ENCODE assay signal across 23 mouse cellular contexts in genomic region chr5:32410954-32411688, GRCm38 (mm10). TPM values are rescaled to one million over a fixed set of nuclear protein-coding genes. Genes with fewer than 3 reads are reported as not detected.
DNase-seq lines count a peak whose midpoint lies in the region; ATAC-seq and TF ChIP-seq lines count a peak whose summit lies in the region.
"Had no signal": no experiment of that assay in that cellular context is flagged by ENCODE, and none has a peak within 500 bp of the region (broad histone marks: within the 10 kb centered on the region; RNA-seq: fewer than 3 reads in every experiment).

No protein-coding gene starts in this region.

- no peak for TF ChIP-seq RAD21 in MEL (IDR thresholded peaks at IDR 0.05; ENCODE audit: low read depth, low read length)

- WGBS in liver, embryonic 15.5 days (ENCODE audit: insufficient replicate concordance), result 14% methylated on average over 3 of the region's 3 CpGs
- 17% methylated on average over 3 of the region's 3 CpGs for WGBS in liver, embryonic 12.5 days (ENCODE audit: insufficient replicate concordance)

- no peak overlapping the region for H3K4me3 ChIP-seq in liver, embryonic 15.5 days (replicated peaks)
- no peak overlapping the region for H3K4me3 ChIP-seq in liver, embryonic 12.5 days
- no peak overlapping the region for H3K4me3 ChIP-seq in MEL (ENCODE audit: control insufficient read depth in 1 of 2, insufficient read depth in 1 of 2, low read depth in 2 of 2, low read length in 2 of 2)
- H3K4me3 ChIP-seq: embryonic facial prominence, embryonic 12.5 days; erythroblast, embryonic 14.5 days; heart, embryonic 10.5 days; layer of hippocampus, adult 2 months; megakaryocyte, embryonic 14.5 days; midbrain, embryonic 15.5 days had no signal

- ATAC-seq in liver, embryonic 15.5 days (ENCODE audit: insufficient read depth), result no peak
- ATAC-seq in liver, embryonic 12.5 days, result no peak
- peak; percentile 37 to 60; a peak in 2 of 4 replicates for ATAC-seq in hematopoietic stem cell, adult 5-6 weeks (replicated peaks in 1 of 2; ENCODE audit: insufficient read depth in 1 of 2, low FRiP score in 2 of 2, low TSS enrichment in 1 of 2, low read depth in 1 of 2, poor library complexity in 2 of 2, severe bottlenecking in 2 of 2)
- ATAC-seq: forebrain, embryonic 14.5 days; midbrain, embryonic 15.5 days had no signal

- no peak overlapping the region for H3K4me2 ChIP-seq in liver, embryonic 15.5 days
- no peak overlapping the region for H3K4me2 ChIP-seq in liver, embryonic 12.5 days
- H3K4me2 ChIP-seq: embryonic facial prominence, embryonic 12.5 days; midbrain, embryonic 15.5 days had no signal

- no peaks in the 10 kb centered on the region for H3K27me3 ChIP-seq in liver, embryonic 15.5 days
- no peaks in the 10 kb centered on the region for H3K27me3 ChIP-seq in liver, embryonic 12.5 days (replicated peaks)
- H3K27me3 ChIP-seq in MEL (ENCODE audit: control insufficient read depth in 1 of 2, insufficient read depth in 2 of 2, low read length in 2 of 2), result peaks cover 7% of the 10 kb centered on the region in 2 experiments
- no peaks in the 10 kb centered on the region for H3K27me3 ChIP-seq in splenic B cell, adult 2 months (ENCODE audit: control insufficient read depth, insufficient read depth, low read length, poor library complexity, severe bottlenecking)
- H3K27me3 ChIP-seq: embryonic facial prominence, embryonic 12.5 days; midbrain, embryonic 15.5 days had no signal

- no peaks in the 10 kb centered on the region for H3K79me2 ChIP-seq in MEL (ENCODE audit: control insufficient read depth, insufficient read depth, low read length, poor library complexity)

- H3K36me3 ChIP-seq in liver, embryonic 15.5 days (replicated peaks), result no peaks in the 10 kb centered on the region
- no peaks in the 10 kb centered on the region for H3K36me3 ChIP-seq in liver, embryonic 12.5 days
- 0 out of 4 replicates have a peak, but pooled peaks cover 0 to 2% of the 10 kb centered on the region in 2 experiments for H3K36me3 ChIP-seq in MEL (ENCODE audit: control insufficient read depth in 1 of 2, insufficient read depth in 2 of 2, low read length in 2 of 2)
- no peaks in the 10 kb centered on the region for H3K36me3 ChIP-seq in splenic B cell, adult 2 months (ENCODE audit: control insufficient read depth, insufficient read depth, low read length, poor library complexity, severe bottlenecking)
- H3K36me3 ChIP-seq: embryonic facial prominence, embryonic 12.5 days; heart, embryonic 10.5 days; midbrain, embryonic 15.5 days had no signal

- H3K9me3 ChIP-seq in liver, embryonic 15.5 days (replicated peaks), result no peaks in the 10 kb centered on the region
- H3K9me3 ChIP-seq in liver, embryonic 12.5 days (replicated peaks), result no peaks in the 10 kb centered on the region
- H3K9me3 ChIP-seq in MEL (replicated peaks; ENCODE audit: insufficient read depth, low read length), result no peaks in the 10 kb centered on the region
- H3K9me3 ChIP-seq: embryonic facial prominence, embryonic 12.5 days; heart, embryonic 10.5 days; megakaryocyte, embryonic 14.5 days; midbrain, embryonic 15.5 days had no signal

- TF ChIP-seq POLR2A in MEL (IDR thresholded peaks at IDR 0.05; ENCODE audit: control insufficient read depth in 1 of 2, insufficient read depth in 1 of 2, low read depth in 1 of 2, low read length in 2 of 2, poor library complexity in 1 of 2), result no peak

- peak; percentile 68 for DNase-seq in MEL (ENCODE audit: low read depth, low spot score)
- peak; percentile 28 for DNase-seq in splenic B cell, adult 2 months (ENCODE audit: low read depth, low spot score)
- no peak for DNase-seq in testis, postnatal 14 days (ENCODE audit: low spot score)
- no peak for DNase-seq in embryo, embryonic 10.5 days (ENCODE audit: low spot score)
- DNase-seq: adrenal gland, postnatal 36 days; cerebellum, adult 2 months; gastrocnemius, postnatal 25 days; kidney, adult 11 months; lung, postnatal 10 days; retina, postnatal 1 day; right cerebral cortex, postnatal 4 days; thymus, postnatal 36 days had no signal

- H3K27ac ChIP-seq in liver, embryonic 15.5 days (replicated peaks), result peak overlapping the region; percentile 21; the same call in 1 of the 2 replicates
- no peak overlapping the region for H3K27ac ChIP-seq in liver, embryonic 12.5 days
- H3K27ac ChIP-seq in MEL (ENCODE audit: control insufficient read depth, low read depth, low read length), result no peak overlapping the region
- H3K27ac ChIP-seq: embryonic facial prominence, embryonic 12.5 days; heart, embryonic 10.5 days; layer of hippocampus, adult 2 months; liver, embryonic 14.5 days; midbrain, embryonic 15.5 days had no signal

- H3K9ac ChIP-seq in liver, embryonic 15.5 days, result no peak overlapping the region
- no peak overlapping the region for H3K9ac ChIP-seq in liver, embryonic 12.5 days
- H3K9ac ChIP-seq in MEL (ENCODE audit: control insufficient read depth, low read depth, low read length, poor library complexity, severe bottlenecking), result no peak overlapping the region
- H3K9ac ChIP-seq: embryonic facial prominence, embryonic 12.5 days; liver, embryonic 14.5 days; midbrain, embryonic 15.5 days had no signal

- TF ChIP-seq CTCF in MEL (IDR thresholded peaks at IDR 0.05 in 2 of 3, conservative IDR thresholded peaks at IDR 0.05 in 1 of 3; ENCODE audit: control insufficient read depth in 1 of 3, insufficient read depth in 1 of 3, low read depth in 2 of 3, low read length in 3 of 3, poor library complexity in 1 of 3, severe bottlenecking in 1 of 3), result no peak

- peaks cover 5% of the 10 kb centered on the region; the same call in 1 of the 2 replicates for H3K4me1 ChIP-seq in liver, embryonic 15.5 days (replicated peaks)
- peaks cover 7% of the 10 kb centered on the region; the same call in 1 of the 2 replicates for H3K4me1 ChIP-seq in liver, embryonic 12.5 days
- peaks cover 0 to 7% of the 10 kb centered on the region in 2 experiments; a peak in 2 of 4 replicates for H3K4me1 ChIP-seq in MEL (ENCODE audit: control insufficient read depth in 1 of 2, insufficient read depth in 2 of 2, low read length in 2 of 2)

- 0 out of 4 replicates have a peak, but pooled peaks of 1 of the 2 experiments have one; percentile 14 for TF ChIP-seq EP300 in MEL (IDR thresholded peaks at IDR 0.05; ENCODE audit: low read depth in 1 of 2, low read length in 2 of 2)

TF ChIP-seq in MEL, 35 proteins besides CTCF, POLR2A, EP300 and RAD21:
- TF ChIP-seq TAL1 (IDR thresholded peaks at IDR 0.05; ENCODE audit: low read length), result no peak
- TF ChIP-seq ELF1 (IDR thresholded peaks at IDR 0.05; ENCODE audit: low read depth, low read length), result no peak
- no peak for TF ChIP-seq POLR2AphosphoS5 (IDR thresholded peaks at IDR 0.05; ENCODE audit: borderline replicate concordance, low read depth, low read length)
- peak; percentile 27; the same call in 1 of the 2 replicates for TF ChIP-seq GATA1 (IDR thresholded peaks at IDR 0.05; ENCODE audit: low read depth, low read length)
TF ChIP-seq in MEL: peak in this region for 1.

RNA-seq across cellular contexts. Expression of gene Ppp1cb, which starts 47.5 kb away (rescaled TPM):
- 103 and 111 TPM in 2 replicates for polyA plus RNA-seq in liver, embryonic 15.5 days (2015; fragmentation: Nextera tagmentation; extraction: Ambion mirVana)
- polyA plus RNA-seq in liver, embryonic 12.5 days (2016; fragmentation: Nextera tagmentation; extraction: Ambion mirVana), result 124 and 134 TPM in 2 replicates
- total RNA-seq in MEL (2012; rRNA removed), result 121 and 128 TPM in 2 replicates
- polyA plus RNA-seq in MEL (2012; ENCODE audit: insufficient read depth in 1 of 2, insufficient read length in 2 of 2, low read depth in 1 of 2, low replicate concordance in 2 of 2, missing spikeins in 1 of 2), result 1,000 to 10,000 TPM in 1 of 2 experiments, 100 to 1,000 TPM in 1; 268 to 2,029 TPM
- 240 and 271 TPM in 2 replicates for total RNA-seq in hematopoietic stem cell, adult 5-6 weeks (2017)

Comparison
In these comparisons a context has a peak if more than half of its experiments do, and no peak if none do; other contexts are left out.
1. ATAC-seq: peak in hematopoietic stem cell, adult 5-6 weeks (2 of 2); none in liver, embryonic 15.5 days (single experiment) and liver, embryonic 12.5 days (single experiment).
2. DNase-seq: peak in MEL (single experiment) and splenic B cell, adult 2 months (single experiment); none in testis, postnatal 14 days (single experiment) and embryo, embryonic 10.5 days (single experiment).